Mouse (Mus musculus): ENCODE measurements around the gene Mars.

GRCm38 (mm10) chr10:127272371-127272770 is 39.2 kb downstream of the Mars start:
- TF ChIP-seq UBTF (IDR thresholded peaks at IDR 0.05; ENCODE audit: low read depth, low read length): no peak
- TF ChIP-seq POLR2A (IDR thresholded peaks at IDR 0.05; ENCODE audit: low read depth, low read length): no peak
- TF ChIP-seq MAZ (IDR thresholded peaks at IDR 0.05; ENCODE audit: low read depth, low read length): no peak
- TF ChIP-seq CTCF (conservative IDR thresholded peaks at IDR 0.05 in 1 of 2, IDR thresholded peaks at IDR 0.05 in 1 of 2; ENCODE audit: low read depth in 2 of 2, low read length in 2 of 2): no peak
- no peak for TF ChIP-seq JUN (IDR thresholded peaks at IDR 0.05; ENCODE audit: insufficient read depth, low read depth, low read length)
- TF ChIP-seq EP300 (IDR thresholded peaks at IDR 0.05; ENCODE audit: low read length): no peak
- no peak for TF ChIP-seq RCOR1 (conservative IDR thresholded peaks at IDR 0.05; ENCODE audit: low read depth, low read length)
- TF ChIP-seq SIN3A (IDR thresholded peaks at IDR 0.05; ENCODE audit: low read length): no peak
- TF ChIP-seq NRF1 (IDR thresholded peaks at IDR 0.05; ENCODE audit: low read depth, low read length): no peak
- no peak for TF ChIP-seq NELFE (IDR thresholded peaks at IDR 0.05; ENCODE audit: low read depth, low read length)

All from CH12.LX (cell line).